9 mouse cellular contexts compared by ENCODE assay signal in the genomic region with DNA sequence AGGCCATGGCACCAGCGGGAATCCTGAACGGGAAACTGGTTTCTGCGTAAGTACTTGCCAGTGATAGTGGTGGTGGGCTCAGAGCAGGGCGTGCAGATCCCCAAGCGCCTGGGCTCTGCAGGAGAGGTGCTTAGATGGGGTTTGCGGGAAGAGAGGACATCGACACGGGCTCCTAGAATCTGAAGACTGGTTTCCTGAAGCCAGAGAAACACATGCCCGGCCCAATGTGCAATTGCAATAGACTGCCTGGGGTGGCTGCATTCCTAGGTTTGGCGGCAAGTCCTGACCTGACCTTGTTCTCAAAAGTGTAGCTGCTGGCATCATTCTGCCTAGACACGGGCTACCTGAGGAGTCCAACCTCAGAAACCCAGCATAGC. TPM values are rescaled to one million over a fixed set of nuclear protein-coding genes. Genes with fewer than 3 reads are reported as not detected.
DNase-seq lines count a peak whose midpoint lies in the region; ATAC-seq and TF ChIP-seq lines count a peak whose summit lies in the region.
"Had no signal": no experiment of that assay in that cellular context is flagged by ENCODE, and none has a peak within 500 bp of the region (broad histone marks: within the 10 kb centered on the region; RNA-seq: fewer than 3 reads in every experiment).

No protein-coding gene starts in this region.

- H3K27ac ChIP-seq in CH12.LX (ENCODE audit: insufficient read depth, low read depth): peak overlapping the region; percentile 35
- no peak overlapping the region for H3K27ac ChIP-seq in forebrain, embryonic 14.5 days (ENCODE audit: low read depth, low read length)
- peak overlapping the region; percentile 69; the same call in 1 of the 2 replicates for H3K27ac ChIP-seq in midbrain, embryonic 14.5 days (replicated peaks; ENCODE audit: low read depth, low read length)

- TF ChIP-seq RAD21 in CH12.LX (IDR thresholded peaks at IDR 0.05; ENCODE audit: low read depth, low read length): no peak

- dilution Hi-C loops in CH12.LX (cut with MboI; ENCODE audit: extremely low pct_ligation_motif_present, extremely low pct_unique_long_range_greater_than_20kb, low sequenced_read_pairs): no loop called here

- peak overlapping the region; percentile 97 for H3K4me2 ChIP-seq in CH12.LX (ENCODE audit: insufficient read depth, low read depth, poor library complexity, severe bottlenecking)
- peak overlapping the region; percentile 94 for H3K4me2 ChIP-seq in forebrain, embryonic 14.5 days (ENCODE audit: low read length)
- peak overlapping the region; percentile 93 for H3K4me2 ChIP-seq in midbrain, embryonic 14.5 days (ENCODE audit: low read length)

- TF ChIP-seq POLR2A in CH12.LX (IDR thresholded peaks at IDR 0.05; ENCODE audit: low read depth, low read length): no peak

- H3K4me1 ChIP-seq in CH12.LX (ENCODE audit: control insufficient read depth in 1 of 2, insufficient read depth in 2 of 2): peaks cover 5 to 30% of the 10 kb centered on the region in 2 experiments; a peak in 3 of 4 replicates
- peaks cover 14% of the 10 kb centered on the region for H3K4me1 ChIP-seq in forebrain, embryonic 14.5 days (ENCODE audit: control insufficient read depth, insufficient read depth, low read length)
- H3K4me1 ChIP-seq in midbrain, embryonic 14.5 days (ENCODE audit: control insufficient read depth, insufficient read depth, low read length): peaks cover 7% of the 10 kb centered on the region

- no peak for TF ChIP-seq EP300 in CH12.LX (IDR thresholded peaks at IDR 0.05; ENCODE audit: low read length)

- intact Hi-C loops in left cerebral cortex, postnatal 36 days (cut with DNase I): no loop called here

- peak; percentile 59 for DNase-seq in adrenal gland, postnatal 14 days
- DNase-seq in adrenal gland, postnatal 4 days (ENCODE audit: low spot score in 2 of 2): no peak
- no peak for DNase-seq in CH12.LX (ENCODE audit: extremely low read depth)
- no peak for DNase-seq in forebrain, embryonic 14.5 days (ENCODE audit: low spot score)
- peak; percentile 42 to 55 for DNase-seq in kidney, postnatal 36 days
- no peak for DNase-seq in midbrain, embryonic 14.5 days
- no peak for DNase-seq in left cerebral cortex, postnatal 36 days (ENCODE audit: low spot score in 2 of 2)
- no peak for DNase-seq in frontal cortex, postnatal 25 days (ENCODE audit: low spot score in 2 of 2)

- peaks cover 46% of the 10 kb centered on the region for H3K79me2 ChIP-seq in CH12.LX (replicated peaks; ENCODE audit: control insufficient read depth, extremely low read depth, insufficient read depth, poor library complexity, severe bottlenecking)

- peak overlapping the region; percentile 66 for H3K9ac ChIP-seq in CH12.LX (ENCODE audit: insufficient read depth, low read depth)
- H3K9ac ChIP-seq in forebrain, embryonic 14.5 days (ENCODE audit: low read length): peak overlapping the region; percentile 74
- peak overlapping the region; percentile 60 for H3K9ac ChIP-seq in midbrain, embryonic 14.5 days (replicated peaks; ENCODE audit: low read length)

- H3K4me3 ChIP-seq in CH12.LX (replicated peaks in 1 of 3; ENCODE audit: low read depth in 2 of 3, low read length in 2 of 3, poor library complexity in 1 of 3): peak overlapping the region; percentile 88 to 96 (median 92)
- peak overlapping the region; percentile 62 for H3K4me3 ChIP-seq in forebrain, embryonic 14.5 days (ENCODE audit: low read depth, low read length)
- H3K4me3 ChIP-seq in midbrain, embryonic 14.5 days (replicated peaks; ENCODE audit: low read depth, low read length): peak overlapping the region; percentile 57

- no peak for ATAC-seq in forebrain, embryonic 14.5 days
- no peak; the same call in 1 of the 2 replicates for ATAC-seq in midbrain, embryonic 14.5 days (ENCODE audit: low FRiP score, low TSS enrichment)

- in situ Hi-C loops in CH12.LX (cut with MboI; ENCODE audit: low pct_ligation_motif_present, low pct_unique_long_range_greater_than_20kb, low sequenced_read_pairs): no loop called here

- peaks cover 0 to 7% of the 10 kb centered on the region in 2 experiments for H3K36me3 ChIP-seq in CH12.LX (replicated peaks in 1 of 2; ENCODE audit: control insufficient read depth in 1 of 2, insufficient read depth in 1 of 2, low read length in 1 of 2)
- H3K36me3 ChIP-seq in forebrain, embryonic 14.5 days (ENCODE audit: control insufficient read depth, insufficient read depth, low read length): no peaks in the 10 kb centered on the region
- no peaks in the 10 kb centered on the region for H3K36me3 ChIP-seq in midbrain, embryonic 14.5 days (ENCODE audit: control insufficient read depth, insufficient read depth, low read length)

- 0% methylated on average over 11 of the region's 11 CpGs for WGBS in forebrain, embryonic 14.5 days
- WGBS in midbrain, embryonic 14.5 days: 0% methylated on average over 11 of the region's 11 CpGs

- H3K27me3 ChIP-seq in CH12.LX (replicated peaks): no peaks in the 10 kb centered on the region
- no peaks in the 10 kb centered on the region for H3K27me3 ChIP-seq in forebrain, embryonic 14.5 days (replicated peaks; ENCODE audit: control insufficient read depth, insufficient read depth, low read length)
- no peaks in the 10 kb centered on the region for H3K27me3 ChIP-seq in midbrain, embryonic 14.5 days (ENCODE audit: control insufficient read depth, insufficient read depth, low read length)

- no peak for TF ChIP-seq CTCF in CH12.LX (conservative IDR thresholded peaks at IDR 0.05 in 1 of 2, IDR thresholded peaks at IDR 0.05 in 1 of 2; ENCODE audit: low read depth in 2 of 2, low read length in 2 of 2)

- H3K9me3 ChIP-seq in CH12.LX (replicated peaks; ENCODE audit: low read length): no peaks in the 10 kb centered on the region
- no peaks in the 10 kb centered on the region for H3K9me3 ChIP-seq in forebrain, embryonic 14.5 days (replicated peaks; ENCODE audit: control insufficient read depth, low read length)
- H3K9me3 ChIP-seq in midbrain, embryonic 14.5 days (ENCODE audit: control insufficient read depth, low read length): no peaks in the 10 kb centered on the region

TF ChIP-seq in CH12.LX, 34 proteins besides CTCF, POLR2A, EP300 and RAD21:
- TF ChIP-seq GABPA (IDR thresholded peaks at IDR 0.05; ENCODE audit: insufficient replicate concordance, low read depth, low read length) (no peak), PAX5 (IDR thresholded peaks at IDR 0.05; ENCODE audit: low read length) (no peak), TCF12 (IDR thresholded peaks at IDR 0.05; ENCODE audit: low read depth, low read length) (no peak), NRF1 (IDR thresholded peaks at IDR 0.05; ENCODE audit: low read depth, low read length) (no peak), E2F4 (IDR thresholded peaks at IDR 0.05; ENCODE audit: insufficient replicate concordance, low read depth, low read length) (no peak), CHD2 (IDR thresholded peaks at IDR 0.05; ENCODE audit: low read length) (no peak), MAZ (IDR thresholded peaks at IDR 0.05; ENCODE audit: low read depth, low read length) (0 out of 2 replicates have a peak, but pooled peaks have one; percentile 12), SIN3A (IDR thresholded peaks at IDR 0.05; ENCODE audit: low read length) (peak; percentile 12; the same call in 1 of the 2 replicates), MAFK (IDR thresholded peaks at IDR 0.05; ENCODE audit: insufficient replicate concordance, low read length) (no peak), NELFE (IDR thresholded peaks at IDR 0.05; ENCODE audit: low read depth, low read length) (no peak), JUN (IDR thresholded peaks at IDR 0.05; ENCODE audit: insufficient read depth, low read depth, low read length) (no peak), KAT2A (IDR thresholded peaks at IDR 0.05; ENCODE audit: insufficient replicate concordance, low read length) (no peak), ZNF384 (IDR thresholded peaks at IDR 0.05; ENCODE audit: low read depth, low read length) (no peak), ETS1 (conservative IDR thresholded peaks at IDR 0.05; ENCODE audit: low read depth, low read length) (no peak), CHD1 (IDR thresholded peaks at IDR 0.05; ENCODE audit: low read depth, low read length) (no peak), IRF4 (IDR thresholded peaks at IDR 0.05; ENCODE audit: low read depth, low read length) (no peak), JUND (conservative IDR thresholded peaks at IDR 0.05; ENCODE audit: low read depth, low read length) (no peak), TBP (conservative IDR thresholded peaks at IDR 0.05; ENCODE audit: low read depth, low read length) (no peak), USF2 (conservative IDR thresholded peaks at IDR 0.05; ENCODE audit: low read depth, low read length) (no peak), MEF2A (IDR thresholded peaks at IDR 0.05; ENCODE audit: borderline replicate concordance, low read depth, low read length) (peak; percentile 0; the same call in 1 of the 2 replicates)

RNA-seq across cellular contexts. Expression of a gene that starts 0.4 kb away (rescaled TPM):
- 46.8 and 61.0 TPM in 2 replicates for total RNA-seq in adrenal gland, postnatal 14 days (2021)
- 10 to 100 TPM; 48.3 to 56.2 TPM for total RNA-seq in adrenal gland, postnatal 4 days (2021)
- total RNA-seq in CH12.LX (2012; rRNA removed) (110 and 144 TPM in 2 replicates), CH12.LX (2014; rRNA removed) (112 and 126 TPM in 2 replicates)
- polyA plus RNA-seq in CH12.LX (2012; ENCODE audit: insufficient read length, low read depth): 133 and 140 TPM in 2 replicates
- polyA plus RNA-seq in forebrain, embryonic 14.5 days (2014; fragmentation: Nextera tagmentation; extraction: Ambion mirVana): 41.3 and 43.2 TPM in 2 replicates
- 25.3 and 35.1 TPM in 2 replicates for polyA plus RNA-seq in midbrain, embryonic 14.5 days (2014; fragmentation: Nextera tagmentation; extraction: Ambion mirVana)
- 10 to 100 TPM; 35.0 to 36.9 TPM for total RNA-seq in left cerebral cortex, postnatal 36 days (2021)

RNA-seq across cellular contexts. Expression of a gene that starts 8.9 kb away (rescaled TPM):
- not detected in 2 replicates for total RNA-seq in adrenal gland, postnatal 14 days (2021)
- total RNA-seq in adrenal gland, postnatal 4 days (2021): not detected
- total RNA-seq in CH12.LX (2012; rRNA removed): 0.25 and 0.42 TPM in 2 replicates
- total RNA-seq in CH12.LX (2014; rRNA removed): 0.11 TPM in 1 of 2 replicates, not detected in the other
- 0.15 and 0.29 TPM in 2 replicates for polyA plus RNA-seq in CH12.LX (2012; ENCODE audit: insufficient read length, low read depth)
- polyA plus RNA-seq in forebrain, embryonic 14.5 days (2014; fragmentation: Nextera tagmentation; extraction: Ambion mirVana): not detected in 2 replicates
- not detected in 2 replicates for polyA plus RNA-seq in midbrain, embryonic 14.5 days (2014; fragmentation: Nextera tagmentation; extraction: Ambion mirVana)
- not detected for total RNA-seq in left cerebral cortex, postnatal 36 days (2021)
- total RNA-seq: heart, postnatal 14 days had no signal

Comparison
In these comparisons a context has a peak if more than half of its experiments do, and no peak if none do; other contexts are left out.
1. DNase-seq: peak in adrenal gland, postnatal 14 days (single experiment) and kidney, postnatal 36 days (2 of 2); none in adrenal gland, postnatal 4 days (0 of 2), CH12.LX (single experiment), forebrain, embryonic 14.5 days (single experiment), midbrain, embryonic 14.5 days (single experiment), left cerebral cortex, postnatal 36 days (0 of 2) and frontal cortex, postnatal 25 days (0 of 2).
2. Peak in every context shown above with its lines, with median percentiles within 50 percentile points of each other: H3K4me2 ChIP-seq, H3K4me3 ChIP-seq and H3K9ac ChIP-seq.